Mouse (Mus musculus): ENCODE data around the gene Prr9. TPM values are rescaled to one million over a fixed set of nuclear protein-coding genes. Genes with fewer than 3 reads are reported as not detected.

The Prr9 gene
- total RNA-seq, 1 experiment, result not detected

DNA sequence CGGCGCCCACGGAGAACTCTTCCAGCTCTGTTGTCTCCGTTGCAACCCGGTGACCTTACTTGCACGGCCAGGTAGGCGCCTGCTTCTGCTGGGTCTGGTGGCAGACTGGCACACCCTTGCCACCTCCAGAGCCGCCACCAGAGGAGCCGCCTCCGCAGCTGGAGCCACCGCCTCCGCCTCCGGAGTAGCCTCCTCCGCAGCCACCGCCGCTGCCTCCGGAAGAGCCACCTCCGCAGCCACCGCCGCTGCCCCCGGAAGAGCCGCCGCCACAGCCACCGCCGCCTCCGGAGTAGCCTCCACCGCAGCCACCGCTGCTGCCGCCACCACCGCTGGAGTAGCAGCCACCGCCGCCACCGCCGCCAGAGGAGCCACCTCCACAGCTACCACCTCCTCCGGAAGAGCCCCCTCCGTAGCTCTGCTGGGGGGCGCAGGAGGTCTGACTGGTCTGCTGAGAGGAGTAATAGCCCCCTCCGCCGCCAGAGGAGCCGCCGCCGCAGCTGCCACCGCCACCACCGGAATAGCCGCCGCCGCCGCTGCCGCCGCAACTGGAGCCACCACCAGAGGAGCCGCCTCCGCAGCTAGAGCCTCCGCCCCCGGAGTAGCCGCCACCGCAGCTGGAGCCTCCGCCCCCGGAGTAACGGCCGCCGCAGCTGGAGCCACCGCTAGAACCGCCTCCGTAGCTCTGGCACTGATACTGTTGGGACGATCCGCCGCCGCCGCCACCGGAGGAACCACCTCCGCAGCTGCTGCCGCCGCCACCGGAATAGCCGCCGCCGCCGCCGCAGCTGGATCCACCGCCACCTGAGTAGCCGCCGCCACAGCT is 43.1 kb downstream of the Prr9 start:
- no peak overlapping the region for H3K27ac ChIP-seq (ENCODE audit: insufficient read depth, low read depth, low read length, poor library complexity, severe bottlenecking)

More for the DNA sequence above, 43.1 kb downstream of the Prr9 start:
- Histone ChIP-seq H3K4me1 (ENCODE audit: control insufficient read depth in 2 of 2, insufficient read depth in 2 of 2, low read length in 2 of 2, poor library complexity in 1 of 2) (no peaks in the 10 kb centered on the region), H3K36me3 (ENCODE audit: control insufficient read depth, insufficient read depth, low read length, poor library complexity, severe bottlenecking) (no peaks in the 10 kb centered on the region), H3K9me3 (ENCODE audit: control insufficient read depth, insufficient read depth, low read depth, low read length) (no peaks in the 10 kb centered on the region), H3K9ac (ENCODE audit: insufficient read depth, low read depth, low read length, poor library complexity, severe bottlenecking) (peak overlapping the region; percentile 67), H3K4me3 (ENCODE audit: insufficient read depth in 1 of 2, low read depth in 1 of 2, low read length in 2 of 2, poor library complexity in 1 of 2, severe bottlenecking in 1 of 2) (peak overlapping the region; percentile 66 to 74)
- TF ChIP-seq ZNF384 (IDR thresholded peaks at IDR 0.05; ENCODE audit: low read depth, low read length) (no peak), HCFC1 (IDR thresholded peaks at IDR 0.05; ENCODE audit: borderline replicate concordance, insufficient read depth, low read length) (no peak), ZC3H11A (IDR thresholded peaks at IDR 0.05; ENCODE audit: borderline replicate concordance, low read depth, low read length) (no peak), CHD2 (IDR thresholded peaks at IDR 0.05; ENCODE audit: low read depth, low read length) (no peak), MAFK (IDR thresholded peaks at IDR 0.05; ENCODE audit: insufficient read depth, low read depth, low read length) (no peak)
- peak; percentile 17 for DNase-seq (ENCODE audit: low read depth, low spot score)
- in situ Hi-C loops (cut with MboI; ENCODE audit: low sequenced_read_pairs in 2 of 2, unreplicated experiment in 2 of 2), result no loop called here

Other genes with a start within 250 kb of the Prr9 start
- gene Pglyrp3, start 109.4 kb downstream of the Prr9 start, total RNA-seq (2012; rRNA removed), result not detected in 2 replicates
- gene Lor, start 40.8 kb downstream of the Prr9 start, total RNA-seq (2012; rRNA removed), result 0.21 and 0.40 TPM in 2 replicates
- gene Lelp1, start 18.8 kb upstream of the Prr9 start, total RNA-seq (2012; rRNA removed), result not detected in 2 replicates
- gene Sprr2a1, start 91.9 kb upstream of the Prr9 start, total RNA-seq (2012; rRNA removed), result not detected in 2 replicates
- gene Sprr2a2, start 92.0 kb upstream of the Prr9 start, total RNA-seq (2012; rRNA removed), result 0.48 and 2.7 TPM in 2 replicates
- gene Sprr2a3, start 161.5 kb upstream of the Prr9 start, total RNA-seq (2012; rRNA removed), result not detected in 2 replicates
- not detected in 2 replicates for gene Sprr2b, start 192.7 kb upstream of the Prr9 start, total RNA-seq (2012; rRNA removed)
- gene Sprr2d, start 215.2 kb upstream of the Prr9 start, total RNA-seq (2012; rRNA removed), result not detected in 2 replicates
- gene Sprr2e, start 228.2 kb upstream of the Prr9 start, total RNA-seq (2012; rRNA removed), result not detected in 2 replicates
- not detected in 2 replicates for gene Sprr2f, start 241.2 kb upstream of the Prr9 start, total RNA-seq (2012; rRNA removed)

Data from ES-E14 (cell line).